Mouse (Mus musculus): Measurements from ENCODE around the gene Creb3l2.

DNA sequence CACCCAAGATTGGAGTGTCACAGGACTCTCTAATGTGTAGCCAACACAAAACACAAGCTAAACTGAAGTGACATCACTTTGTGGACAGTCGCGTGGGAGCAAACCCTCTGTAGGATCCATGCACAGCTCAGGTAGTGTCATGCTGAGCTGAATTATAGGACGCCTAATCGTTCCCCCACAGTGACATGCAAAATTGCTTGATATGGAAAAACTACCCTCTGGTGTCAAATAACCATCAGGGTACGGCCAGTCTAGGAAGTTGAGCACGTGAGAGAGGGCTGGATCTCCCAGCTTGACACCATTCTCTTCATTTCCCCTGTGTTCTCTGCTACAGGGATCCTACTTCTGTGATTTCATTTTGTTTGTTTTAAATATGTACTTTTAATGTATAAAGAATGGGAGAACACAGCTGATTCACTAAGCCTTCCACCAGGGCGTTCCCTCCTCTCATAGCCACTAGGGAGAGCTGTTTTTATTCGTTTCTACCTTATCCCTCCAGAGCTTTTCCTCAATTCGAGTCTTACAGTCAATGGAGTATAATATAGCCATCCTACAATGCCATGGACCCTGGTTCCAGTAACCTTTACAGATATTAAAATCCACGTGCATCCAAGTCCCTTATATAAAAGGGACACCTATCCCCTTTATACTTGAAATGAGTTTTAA lies 16.2 kb upstream of the Creb3l2 start:
- TF ChIP-seq GATA1 (IDR thresholded peaks at IDR 0.05; ENCODE audit: low read length) (no peak), TAL1 (IDR thresholded peaks at IDR 0.05; ENCODE audit: low read length) (no peak)
